ENCODE assay signal across 18 mouse cellular contexts in the genomic region with DNA sequence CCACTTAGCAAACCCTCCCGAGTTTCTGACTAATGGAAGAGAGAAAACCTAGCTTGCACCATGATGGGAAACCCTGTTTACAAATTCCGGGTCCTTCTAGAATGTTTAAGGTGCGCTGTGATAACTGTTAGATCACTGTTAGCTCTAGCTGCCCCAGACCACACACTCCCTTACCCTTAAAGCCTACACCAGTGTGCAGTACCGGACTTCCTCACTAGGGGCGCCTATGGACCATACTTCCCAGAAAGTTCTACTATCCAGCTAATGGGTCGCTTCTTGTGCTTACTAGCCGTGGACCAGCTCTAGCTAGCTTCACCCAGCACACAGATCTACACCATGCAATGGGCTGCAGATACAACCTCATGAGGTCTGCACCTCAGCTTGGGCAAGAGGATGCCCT.
A peak's percentile ranks its signal among the peaks of the same experiment; 100 is the strongest.
DNase-seq lines count a peak whose midpoint lies in the region; TF ChIP-seq lines count a peak whose summit lies in the region.
"Had no signal": no experiment of that assay in that cellular context is flagged by ENCODE, and none has a peak within 500 bp of the region (broad histone marks: within the 10 kb centered on the region; RNA-seq: fewer than 3 reads in every experiment).

No protein-coding gene starts in this region.

- DNase-seq in kidney, postnatal 4 days = peak; percentile 3 to 11
- no peak for DNase-seq in kidney, adult 9 months
- DNase-seq in right cerebral cortex, postnatal 4 days = peak; percentile 33
- no peak for DNase-seq in right cerebral cortex, adult 18-20 months
- no peak for DNase-seq in brain, embryonic 14.5 days (ENCODE audit: low read depth)
- no peak for DNase-seq in cerebellum, adult 11-12 months
- no peak for DNase-seq in gastrocnemius, postnatal 14 days
- DNase-seq: adrenal gland, postnatal 36 days; cerebellum, adult 9-10 months; cerebellum, postnatal 36 days; gastrocnemius, postnatal 25 days; heart, adult 18-20 months; heart, postnatal 36 days; kidney, postnatal 14 days; lung, embryonic 14.5 days; lung, postnatal 14 days; midbrain, embryonic 14.5 days; thymus, postnatal 25 days had no signal

- no peak for TF ChIP-seq POLR2A in brain, embryonic 14.5 days (IDR thresholded peaks at IDR 0.05; ENCODE audit: borderline replicate concordance, extremely low read depth, insufficient read depth, insufficient read length, poor library complexity, severe bottlenecking)

- intact Hi-C loops in gastrocnemius, postnatal 14 days (cut with DNase I; ENCODE audit: low total_unique reads) = no loop called here

- peak; percentile 22; the same call in 1 of the 2 replicates for TF ChIP-seq CTCF in brain, embryonic 14.5 days (IDR thresholded peaks at IDR 0.05; ENCODE audit: borderline replicate concordance, extremely low read depth, insufficient read depth, insufficient read length)

Comparison
In these comparisons a context has a peak if more than half of its experiments do, and no peak if none do; other contexts are left out.
1. DNase-seq: peak in kidney, postnatal 4 days (2 of 2) and right cerebral cortex, postnatal 4 days (single experiment); none in kidney, adult 9 months (single experiment), right cerebral cortex, adult 18-20 months (single experiment), brain, embryonic 14.5 days (single experiment), cerebellum, adult 11-12 months (single experiment) and gastrocnemius, postnatal 14 days (single experiment).